Mouse (Mus musculus): ENCODE data around the gene Stra8. TPM values are rescaled to one million over a fixed set of nuclear protein-coding genes. Genes with fewer than 3 reads are reported as not detected.
A peak's percentile ranks its signal among the peaks of the same experiment; 100 is the strongest.

Gene Stra8
- 0.10 TPM in 1 of 2 replicates, not detected in the other for polyA plus RNA-seq (2015; fragmentation: Nextera tagmentation; extraction: Ambion mirVana)

GRCm38 (mm10) chr6:34919956-34920355 is at the start of gene Stra8:
TSS of gene Stra8 (plus strand) at chr6:34920163.
- no peak within 1 kb of the TSS for H3K4me3 ChIP-seq (ENCODE audit: low read depth, low read length)
- no peak within 1 kb of the TSS for H3K27ac ChIP-seq (ENCODE audit: low read length)
- 51% methylated on average over 10 of the region's 10 CpGs for WGBS
- TF ChIP-seq CTCF (IDR thresholded peaks at IDR 0.05) (no peak), EP300 (IDR thresholded peaks at IDR 0.05) (no peak)
- ATAC-seq = no peak
- no peaks in the 10 kb centered on the region for H3K9me3 ChIP-seq (ENCODE audit: low read length)
- no peak for DNase-seq (ENCODE audit: low spot score)
- no peaks in the 10 kb centered on the region for H3K36me3 ChIP-seq (ENCODE audit: insufficient read depth, low read length)
- no peaks in the 10 kb centered on the region for H3K4me1 ChIP-seq (ENCODE audit: insufficient read depth, low read depth, low read length)
- no peaks in the 10 kb centered on the region for H3K27me3 ChIP-seq (replicated peaks; ENCODE audit: insufficient read depth, low read length)
- no peak within 1 kb of the TSS for H3K4me2 ChIP-seq (replicated peaks; ENCODE audit: low read depth, low read length)
- no peak within 1 kb of the TSS for H3K9ac ChIP-seq (replicated peaks; ENCODE audit: low read depth)

- Histone ChIP-seq H3K4me2 (replicated peaks; ENCODE audit: low read depth, low read length) (no peak overlapping the region), H3K27me3 (replicated peaks; ENCODE audit: insufficient read depth, low read length) (no peaks in the 10 kb centered on the region), H3K36me3 (ENCODE audit: insufficient read depth, low read length) (peaks cover 5% of the 10 kb centered on the region; the same call in 1 of the 2 replicates), H3K9ac (replicated peaks; ENCODE audit: low read depth) (no peak overlapping the region), H3K4me1 (ENCODE audit: insufficient read depth, low read depth, low read length) (peaks cover 46% of the 10 kb centered on the region; the same call in 1 of the 2 replicates), H3K27ac (ENCODE audit: low read length) (no peak overlapping the region), H3K4me3 (ENCODE audit: low read depth, low read length) (no peak overlapping the region), H3K9me3 (ENCODE audit: low read length) (no peaks in the 10 kb centered on the region)
- 44% methylated on average over 5 of the region's 5 CpGs for WGBS
- no peak for DNase-seq (ENCODE audit: low spot score)
- no peak for ATAC-seq
- TF ChIP-seq CTCF (IDR thresholded peaks at IDR 0.05) = no peak
- no peak for TF ChIP-seq EP300 (IDR thresholded peaks at IDR 0.05)
Measured at GRCm38 (mm10) chr6:34870724-34871123, 49.2 kb upstream of the Stra8 start.

- no peak overlapping the region for H3K4me3 ChIP-seq (ENCODE audit: low read depth, low read length)
Measured at GRCm38 (mm10) chr6:34871929-34872328, 48.0 kb upstream of the Stra8 start.

GRCm38 (mm10) chr6:34872871-34873270 is 47.1 kb upstream of the Stra8 start:
- no peak for DNase-seq (ENCODE audit: low spot score)
- peak overlapping the region; percentile 89 for H3K27ac ChIP-seq (ENCODE audit: low read length)
- H3K9ac ChIP-seq (replicated peaks; ENCODE audit: low read depth) = no peak overlapping the region
- no peak overlapping the region for H3K4me2 ChIP-seq (replicated peaks; ENCODE audit: low read depth, low read length)
- H3K27me3 ChIP-seq (replicated peaks; ENCODE audit: insufficient read depth, low read length) = no peaks in the 10 kb centered on the region
- ATAC-seq = no peak
- H3K4me3 ChIP-seq (ENCODE audit: low read depth, low read length) = no peak overlapping the region
- no peaks in the 10 kb centered on the region for H3K9me3 ChIP-seq (ENCODE audit: low read length)
- 75% methylated on average over 10 of the region's 10 CpGs for WGBS
- no peak for TF ChIP-seq EP300 (IDR thresholded peaks at IDR 0.05)
- TF ChIP-seq CTCF (IDR thresholded peaks at IDR 0.05) = no peak
- peaks cover 32% of the 10 kb centered on the region; the same call in 1 of the 2 replicates for H3K4me1 ChIP-seq (ENCODE audit: insufficient read depth, low read depth, low read length)
- peaks cover 5% of the 10 kb centered on the region; the same call in 1 of the 2 replicates for H3K36me3 ChIP-seq (ENCODE audit: insufficient read depth, low read length)

More at GRCm38 (mm10) chr6:34871929-34872328, 48.0 kb upstream of the Stra8 start:
- Histone ChIP-seq H3K9me3 (ENCODE audit: low read length) (no peaks in the 10 kb centered on the region), H3K4me1 (ENCODE audit: insufficient read depth, low read depth, low read length) (peaks cover 36% of the 10 kb centered on the region; the same call in 1 of the 2 replicates), H3K4me2 (replicated peaks; ENCODE audit: low read depth, low read length) (no peak overlapping the region), H3K27me3 (replicated peaks; ENCODE audit: insufficient read depth, low read length) (no peaks in the 10 kb centered on the region), H3K36me3 (ENCODE audit: insufficient read depth, low read length) (peaks cover 5% of the 10 kb centered on the region; the same call in 1 of the 2 replicates), H3K9ac (replicated peaks; ENCODE audit: low read depth) (no peak overlapping the region), H3K27ac (ENCODE audit: low read length) (no peak overlapping the region)
- ATAC-seq (no peak), DNase-seq (ENCODE audit: low spot score) (no peak)
- TF ChIP-seq CTCF (IDR thresholded peaks at IDR 0.05) = no peak
- no peak for TF ChIP-seq EP300 (IDR thresholded peaks at IDR 0.05)
- 88% methylated on average over 7 of the region's 7 CpGs for WGBS

GRCm38 (mm10) chr6:34874101-34874921 is 45.7 kb upstream of the Stra8 start:
- peaks cover 5% of the 10 kb centered on the region; the same call in 1 of the 2 replicates for H3K36me3 ChIP-seq (ENCODE audit: insufficient read depth, low read length)
- H3K27me3 ChIP-seq (replicated peaks; ENCODE audit: insufficient read depth, low read length) = no peaks in the 10 kb centered on the region
- ATAC-seq = peak; percentile 43
- no peak overlapping the region for H3K4me3 ChIP-seq (ENCODE audit: low read depth, low read length)
- H3K9ac ChIP-seq (replicated peaks; ENCODE audit: low read depth) = 0 out of 2 replicates have a peak overlapping the region, but pooled peaks have one; percentile 16
- WGBS = 39% methylated on average over 21 of the region's 21 CpGs
- peaks cover 19% of the 10 kb centered on the region; the same call in 1 of the 2 replicates for H3K4me1 ChIP-seq (ENCODE audit: insufficient read depth, low read depth, low read length)
- no peaks in the 10 kb centered on the region for H3K9me3 ChIP-seq (ENCODE audit: low read length)
- peak overlapping the region; percentile 27; the same call in 1 of the 2 replicates for H3K4me2 ChIP-seq (replicated peaks; ENCODE audit: low read depth, low read length)
- peak overlapping the region; percentile 89 for H3K27ac ChIP-seq (ENCODE audit: low read length)
- peak; percentile 79 for DNase-seq (ENCODE audit: low spot score)
- TF ChIP-seq CTCF (IDR thresholded peaks at IDR 0.05) = peak; percentile 63
- TF ChIP-seq EP300 (IDR thresholded peaks at IDR 0.05) = peak; percentile 70; the same call in 1 of the 2 replicates

- H3K27me3 ChIP-seq (replicated peaks; ENCODE audit: insufficient read depth, low read length) = no peaks in the 10 kb centered on the region
- peaks cover 5% of the 10 kb centered on the region; the same call in 1 of the 2 replicates for H3K36me3 ChIP-seq (ENCODE audit: insufficient read depth, low read length)
- no peak overlapping the region for H3K4me3 ChIP-seq (ENCODE audit: low read depth, low read length)
- no peak overlapping the region; the same call in 1 of the 2 replicates for H3K9ac ChIP-seq (replicated peaks; ENCODE audit: low read depth)
- DNase-seq (ENCODE audit: low spot score) = no peak
- peak overlapping the region; percentile 27 for H3K4me2 ChIP-seq (replicated peaks; ENCODE audit: low read depth, low read length)
- H3K27ac ChIP-seq (ENCODE audit: low read length) = peak overlapping the region; percentile 89
- H3K9me3 ChIP-seq (ENCODE audit: low read length) = no peaks in the 10 kb centered on the region
- H3K4me1 ChIP-seq (ENCODE audit: insufficient read depth, low read depth, low read length) = peaks cover 12% of the 10 kb centered on the region; the same call in 1 of the 2 replicates
- no peak for ATAC-seq
- WGBS = 72% methylated on average over 14 of the region's 15 CpGs
- TF ChIP-seq CTCF (IDR thresholded peaks at IDR 0.05) (no peak), EP300 (IDR thresholded peaks at IDR 0.05) (no peak)
Measured at GRCm38 (mm10) chr6:34875268-34875761, 44.6 kb upstream of the Stra8 start.

Measured in lung, postnatal 0 days (tissue).